Mouse (Mus musculus): ENCODE data around the gene Tceal5. TPM values are rescaled to one million over a fixed set of nuclear protein-coding genes. Genes with fewer than 3 reads are reported as not detected.

Tceal5 gene
- polyA plus RNA-seq, 1 experiment: 4.2 TPM

GRCm38 (mm10) chrX:136171189-136172117, 32.2 kb downstream of the Tceal5 start:
- peak; percentile 24 for DNase-seq (ENCODE audit: low spot score)

GRCm38 (mm10) chrX:136170625-136171024, 33.1 kb downstream of the Tceal5 start:
- DNase-seq (ENCODE audit: low spot score): no peak

Other genes starting within 250 kb of the Tceal5 start
- gene Arxes2, start 210.1 kb downstream of the Tceal5 start, polyA plus RNA-seq (2012; rRNA removed): 6.0 and 10.1 TPM in 2 replicates
- gene Arxes1, start 170.5 kb downstream of the Tceal5 start, polyA plus RNA-seq (2012; rRNA removed): 0.99 and 1.3 TPM in 2 replicates
- gene Bex2, start 135.6 kb downstream of the Tceal5 start, polyA plus RNA-seq (2012; rRNA removed): 1.2 and 1.4 TPM in 2 replicates
- gene Nxf3, start 118.6 kb downstream of the Tceal5 start, polyA plus RNA-seq (2012; rRNA removed): 0.04 and 0.08 TPM in 2 replicates
- gene Bex4, start 64.9 kb downstream of the Tceal5 start, polyA plus RNA-seq (2012; rRNA removed): 4.7 and 6.3 TPM in 2 replicates
- gene Tceal8, start 31.5 kb downstream of the Tceal5 start, polyA plus RNA-seq (2012; rRNA removed): 70.1 and 78.1 TPM in 2 replicates
- gene Tceal7, start 10.9 kb upstream of the Tceal5 start, polyA plus RNA-seq (2012; rRNA removed): not detected in 2 replicates
- 1.8 and 2.8 TPM in 2 replicates for gene Bex1, start 11.6 kb upstream of the Tceal5 start, polyA plus RNA-seq (2012; rRNA removed)
- gene Tceal9, start 41.2 kb upstream of the Tceal5 start, polyA plus RNA-seq (2012; rRNA removed): 165 TPM in 2 replicates
- gene Bex3, start 66.4 kb upstream of the Tceal5 start, polyA plus RNA-seq (2012; rRNA removed): 90.1 and 103 TPM in 2 replicates